Mouse (Mus musculus) stomach, postnatal 0 days (tissue): Measurements from ENCODE around the gene Gm38431. TPM values are rescaled to one million over a fixed set of nuclear protein-coding genes. Genes with fewer than 3 reads are reported as not detected.

ENCODE experiments used
- ATAC-seq: fragments of 200-750 bp; cut with Nextera tagmentation; 2 replicates; pipeline ENCODE4 v1.8.0; 2017; ENCODE audit not compliant: low FRiP score, low TSS enrichment
- DNase-seq: peaks from one replicate; pipeline ENCODE4 v3.0.0-alpha.2; 2016; ENCODE audit warnings: low spot score
- H3K27ac ChIP-seq: fragments of 300-500 bp; sonication (generic); replicated peaks from 2 replicates; pipeline ENCODE4 v1.5.1; 2014; ENCODE audit warnings: mild to moderate bottlenecking, control low read depth
- H3K27me3 ChIP-seq: fragments of 300-500 bp; sonication (generic); 2 replicates; pipeline ENCODE4 v1.6.1; 2014; ENCODE audit warnings: low read length; ENCODE audit not compliant: control insufficient read depth, insufficient read depth
- H3K36me3 ChIP-seq: fragments of 300-500 bp; sonication (generic); 2 replicates; pipeline ENCODE4 v1.6.1; 2014; ENCODE audit warnings: low read length, mixed read lengths; ENCODE audit not compliant: control insufficient read depth, insufficient read depth
- H3K4me1 ChIP-seq: fragments of 300-500 bp; sonication (generic); replicated peaks from 2 replicates; pipeline ENCODE4 v1.6.1; 2014; ENCODE audit warnings: antibody characterized with exemption; ENCODE audit not compliant: control insufficient read depth, insufficient read depth
- H3K4me2 ChIP-seq: fragments of 300-500 bp; sonication (generic); replicated peaks from 2 replicates; pipeline ENCODE4 v1.6.1; 2014; ENCODE audit warnings: low read depth, mild to moderate bottlenecking, control low read depth, moderate library complexity
- H3K4me3 ChIP-seq: fragments of 300-500 bp; sonication (generic); 2 replicates; pipeline ENCODE4 v1.5.1; 2014; ENCODE audit warnings: low read depth, low read length, control low read depth
- H3K9ac ChIP-seq: fragments of 300-500 bp; sonication (generic); 2 replicates; pipeline ENCODE4 v1.6.1; 2014; ENCODE audit warnings: mild to moderate bottlenecking, low read length, control low read depth, mixed read lengths
- H3K9me3 ChIP-seq: fragments of 300-500 bp; sonication (generic); 2 replicates; pipeline ENCODE4 v1.6.1; 2016; ENCODE audit warnings: low read length; ENCODE audit not compliant: control insufficient read depth
- CTCF ChIP-seq: IDR thresholded peaks from 2 replicates; pipeline ENCODE4 v1.5.1; 2016; ENCODE audit warnings: antibody characterized with exemption, low read depth, mild to moderate bottlenecking, moderate library complexity
- EP300 ChIP-seq: optimal IDR thresholded peaks from 2 replicates; pipeline ENCODE3; 2016; ENCODE audit warnings: antibody characterized with exemption
- WGBS: fragments of 180-500 bp; shearing (Covaris S2); extraction: QIAGEN DNeasy Blood & Tissue Kit; methylation state at CpG from one replicate; pipeline ENCODE4 v1.1.7; 2014; 5-methylcytosine and 5-hydroxymethylcytosine counted together
- polyA plus RNA-seq: library from polyadenylated mRNA; unstranded; fragments of >200 nt; fragmentation: Nextera tagmentation; extraction: Ambion mirVana; gene quantifications from 2 replicates; pipeline ENCODE4 v1.2.1, GENCODE M21; 2015

Gene Gm38431
- polyA plus RNA-seq, 1 experiment from 2014 or later, result 0.28 TPM

GRCm38 (mm10) chr9:21041308-21041707, 50.5 kb downstream of the Gm38431 start:
- no peak for TF ChIP-seq CTCF
- TF ChIP-seq EP300, result no peak
- DNase-seq, result no peak
- no peak overlapping the region for H3K4me3 ChIP-seq
- no peak overlapping the region for H3K27ac ChIP-seq
- peaks cover 16% of the 10 kb centered on the region; the same call in 1 of the 2 replicates for H3K27me3 ChIP-seq
- H3K9ac ChIP-seq, result no peak overlapping the region
- ATAC-seq, result peak; percentile 4; the same call in 1 of the 2 replicates
- no peaks in the 10 kb centered on the region for H3K9me3 ChIP-seq
- WGBS, result 35% methylated on average over 4 of the region's 4 CpGs
- H3K36me3 ChIP-seq, result no peaks in the 10 kb centered on the region
- H3K4me1 ChIP-seq, result no peaks in the 10 kb centered on the region
- H3K4me2 ChIP-seq, result no peak overlapping the region

- WGBS, result 81% methylated on average over 3 of the region's 3 CpGs
- H3K9ac ChIP-seq, result no peak overlapping the region
- no peak for DNase-seq
- no peak overlapping the region for H3K27ac ChIP-seq
- ATAC-seq, result no peak
- H3K4me2 ChIP-seq, result no peak overlapping the region
- no peaks in the 10 kb centered on the region for H3K4me1 ChIP-seq
- H3K36me3 ChIP-seq, result no peaks in the 10 kb centered on the region
- H3K4me3 ChIP-seq, result no peak overlapping the region
- no peak for TF ChIP-seq CTCF
- no peak for TF ChIP-seq EP300
- H3K9me3 ChIP-seq, result no peaks in the 10 kb centered on the region
- peaks cover 27% of the 10 kb centered on the region for H3K27me3 ChIP-seq
Observed at GRCm38 (mm10) chr9:21039779-21040178, 52.0 kb downstream of the Gm38431 start.

GRCm38 (mm10) chr9:21037481-21037891, 54.3 kb downstream of the Gm38431 start:
- Histone ChIP-seq H3K4me2 (peak overlapping the region; percentile 60), H3K9ac (no peak overlapping the region), H3K4me3 (peak overlapping the region; percentile 38), H3K9me3 (no peaks in the 10 kb centered on the region), H3K27ac (no peak overlapping the region), H3K4me1 (no peaks in the 10 kb centered on the region), H3K36me3 (no peaks in the 10 kb centered on the region), H3K27me3 (peaks cover 30% of the 10 kb centered on the region)
- TF ChIP-seq CTCF (no peak), EP300 (no peak)
- WGBS, result 2% methylated on average over 31 of the region's 31 CpGs
- peak; percentile 46 for DNase-seq
- no peak for ATAC-seq

- Histone ChIP-seq H3K4me1 (no peaks in the 10 kb centered on the region), H3K36me3 (no peaks in the 10 kb centered on the region), H3K4me3 (no peak overlapping the region), H3K27me3 (peaks cover 35% of the 10 kb centered on the region), H3K4me2 (no peak overlapping the region; the same call in 1 of the 2 replicates), H3K9ac (no peak overlapping the region), H3K9me3 (no peaks in the 10 kb centered on the region), H3K27ac (no peak overlapping the region)
- ATAC-seq (no peak), DNase-seq (no peak)
- no peak for TF ChIP-seq CTCF
- TF ChIP-seq EP300, result no peak
- 6% methylated on average over 22 of the region's 22 CpGs for WGBS
Observed at GRCm38 (mm10) chr9:21036666-21037065, 55.1 kb downstream of the Gm38431 start.

GRCm38 (mm10) chr9:21036161-21036560, 55.6 kb downstream of the Gm38431 start:
- DNase-seq, result no peak
- H3K4me3 ChIP-seq, result no peak overlapping the region
- H3K36me3 ChIP-seq, result no peaks in the 10 kb centered on the region
- H3K4me2 ChIP-seq, result no peak overlapping the region
- H3K27me3 ChIP-seq, result peaks cover 35% of the 10 kb centered on the region
- TF ChIP-seq EP300 (no peak), CTCF (no peak)
- WGBS, result 15% methylated on average over 20 of the region's 20 CpGs
- H3K4me1 ChIP-seq, result no peaks in the 10 kb centered on the region
- ATAC-seq, result no peak
- H3K9me3 ChIP-seq, result no peaks in the 10 kb centered on the region
- H3K9ac ChIP-seq, result no peak overlapping the region
- H3K27ac ChIP-seq, result no peak overlapping the region

GRCm38 (mm10) chr9:21035586-21035985, 56.2 kb downstream of the Gm38431 start:
- no peak overlapping the region for H3K27ac ChIP-seq
- TF ChIP-seq CTCF (no peak), EP300 (no peak)
- H3K4me2 ChIP-seq, result no peak overlapping the region
- 33% methylated on average over 9 of the region's 9 CpGs for WGBS
- H3K9me3 ChIP-seq, result no peaks in the 10 kb centered on the region
- ATAC-seq (no peak), DNase-seq (no peak)
- no peak overlapping the region for H3K9ac ChIP-seq
- H3K36me3 ChIP-seq, result no peaks in the 10 kb centered on the region
- H3K4me1 ChIP-seq, result no peaks in the 10 kb centered on the region
- no peak overlapping the region for H3K4me3 ChIP-seq
- peaks cover 35% of the 10 kb centered on the region for H3K27me3 ChIP-seq
